Mouse (Mus musculus) heart, postnatal 0 days (tissue): Measurements from ENCODE around the gene Mxd4. TPM values are rescaled to one million over a fixed set of nuclear protein-coding genes. Genes with fewer than 3 reads are reported as not detected.

Experiments
- ATAC-seq: fragments of 200-750 bp; cut with Nextera tagmentation; 2 replicates; pipeline ENCODE4 v1.8.0; 2017; ENCODE audit warnings: low read depth, moderate number of reproducible peaks, moderate library complexity; ENCODE audit not compliant: insufficient read depth
- DNase-seq: peaks from one replicate; pipeline ENCODE4 v3.0.0-alpha.2; 2016; ENCODE audit warnings: low spot score
- H3K27ac ChIP-seq: fragments of 300-500 bp; sonication (generic); 2 replicates; pipeline ENCODE4 v1.5.1; 2014; ENCODE audit warnings: low read depth, mild to moderate bottlenecking
- H3K27me3 ChIP-seq: fragments of 300-500 bp; sonication (generic); 2 replicates; pipeline ENCODE4 v1.6.1; 2014; ENCODE audit warnings: low read length, mixed read lengths; ENCODE audit not compliant: control insufficient read depth, insufficient read depth
- H3K36me3 ChIP-seq: fragments of 300-500 bp; sonication (generic); replicated peaks from 2 replicates; pipeline ENCODE4 v1.6.1; 2014; ENCODE audit warnings: low read length, mixed read lengths; ENCODE audit not compliant: control insufficient read depth, insufficient read depth
- H3K4me1 ChIP-seq: fragments of 300-500 bp; sonication (generic); 2 replicates; pipeline ENCODE4 v1.6.1; 2014; ENCODE audit warnings: antibody characterized with exemption; ENCODE audit not compliant: control insufficient read depth, insufficient read depth
- H3K4me2 ChIP-seq: fragments of 300-500 bp; sonication (generic); 2 replicates; pipeline ENCODE4 v1.6.1; 2014; ENCODE audit warnings: low read depth, mild to moderate bottlenecking, low read length, moderate library complexity
- H3K4me3 ChIP-seq: fragments of 300-500 bp; sonication (generic); 2 replicates; pipeline ENCODE4 v1.5.1; 2014; ENCODE audit warnings: low read depth, low read length
- H3K9ac ChIP-seq: fragments of 300-500 bp; sonication (generic); replicated peaks from 2 replicates; pipeline ENCODE4 v1.6.1; 2014; ENCODE audit warnings: low read depth, low read length, mixed read lengths
- H3K9me3 ChIP-seq: fragments of 300-500 bp; sonication (generic); replicated peaks from 2 replicates; pipeline ENCODE4 v1.6.1; 2016; ENCODE audit warnings: low read length; ENCODE audit not compliant: control insufficient read depth
- CTCF ChIP-seq: IDR thresholded peaks from 2 replicates; pipeline ENCODE4 v1.5.1; 2016; ENCODE audit warnings: antibody characterized with exemption, control low read depth, low read depth
- EP300 ChIP-seq: IDR thresholded peaks from 2 replicates; pipeline ENCODE4 v1.6.1; 2016; ENCODE audit warnings: antibody characterized with exemption, low read depth
- WGBS: fragments of 180-500 bp; shearing (Covaris S2); extraction: QIAGEN DNeasy Blood & Tissue Kit; methylation state at CpG from one replicate; pipeline ENCODE4 v1.1.7; 2014; 5-methylcytosine and 5-hydroxymethylcytosine counted together
- polyA plus RNA-seq: library from polyadenylated mRNA; unstranded; fragments of >200 nt; fragmentation: Nextera tagmentation; extraction: Ambion mirVana; gene quantifications from 2 replicates; pipeline ENCODE4 v1.2.1, GENCODE M21; 2015
- total RNA-seq: library from RNA; depleted of rRNA; stranded (reverse); fragments of >200 nt; gene quantifications from 2 replicates; pipeline ENCODE4 v1.2.3, GENCODE M21; 2014; ENCODE audit warnings: low replicate concordance

Gene Mxd4
- total and polyA plus RNA-seq, 2 experiments from 2014 or later: 22.5 to 104 TPM

DNA sequence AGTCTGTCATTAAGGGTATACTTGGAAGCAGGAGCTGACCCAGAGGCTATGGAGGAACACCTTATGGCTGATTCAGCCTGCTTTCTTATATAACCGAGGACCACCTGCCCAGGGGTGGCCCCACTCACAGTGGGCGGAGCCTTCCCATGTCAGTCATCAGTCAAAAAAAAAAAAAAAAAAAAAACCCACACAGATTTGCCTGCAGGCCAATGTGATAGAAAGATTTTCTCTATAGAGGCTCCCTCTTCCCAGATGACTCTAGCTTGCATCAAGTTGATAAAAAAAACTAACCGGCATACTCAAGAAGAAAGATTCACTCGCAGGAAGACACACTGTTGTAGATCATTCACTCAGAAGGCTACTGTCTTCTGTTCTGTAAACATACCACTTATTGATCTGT lies 32.5 kb upstream of the Mxd4 start:
- 79% methylated on average over 4 of the region's 4 CpGs for WGBS
- no peak for ATAC-seq
- no peak overlapping the region for H3K4me2 ChIP-seq
- TF ChIP-seq EP300: no peak
- no peak for TF ChIP-seq CTCF
- no peak overlapping the region for H3K4me3 ChIP-seq
- H3K9ac ChIP-seq: no peak overlapping the region
- no peak overlapping the region for H3K27ac ChIP-seq
- peaks cover 29% of the 10 kb centered on the region for H3K4me1 ChIP-seq
- no peaks in the 10 kb centered on the region for H3K36me3 ChIP-seq
- DNase-seq: no peak
- 0 out of 2 replicates have a peak, but pooled peaks cover 13% of the 10 kb centered on the region for H3K27me3 ChIP-seq
- no peaks in the 10 kb centered on the region for H3K9me3 ChIP-seq

GRCm38 (mm10) chr5:34218672-34219071 lies 31.2 kb upstream of the Mxd4 start:
- Histone ChIP-seq H3K4me2 (no peak overlapping the region), H3K36me3 (no peaks in the 10 kb centered on the region), H3K9me3 (no peaks in the 10 kb centered on the region), H3K4me1 (peaks cover 41% of the 10 kb centered on the region), H3K27me3 (0 out of 2 replicates have a peak, but pooled peaks cover 11% of the 10 kb centered on the region), H3K4me3 (no peak overlapping the region), H3K9ac (no peak overlapping the region), H3K27ac (no peak overlapping the region)
- no peak for DNase-seq
- WGBS: 67% methylated on average over 5 of the region's 5 CpGs
- TF ChIP-seq CTCF: no peak
- no peak for TF ChIP-seq EP300
- no peak for ATAC-seq

- no peak for TF ChIP-seq EP300
- TF ChIP-seq CTCF: no peak
- ATAC-seq (peak; percentile 93), DNase-seq (peak; percentile 89)
- H3K4me1 ChIP-seq: peaks cover 44% of the 10 kb centered on the region
- 0 out of 2 replicates have a peak, but pooled peaks cover 2% of the 10 kb centered on the region for H3K27me3 ChIP-seq
- peak overlapping the region; percentile 14; the same call in 1 of the 2 replicates for H3K4me2 ChIP-seq
- no peaks in the 10 kb centered on the region for H3K36me3 ChIP-seq
- H3K27ac ChIP-seq: peak overlapping the region; percentile 75
- WGBS: 17% methylated on average over 9 of the region's 9 CpGs
- H3K9ac ChIP-seq: no peak overlapping the region
- no peaks in the 10 kb centered on the region for H3K9me3 ChIP-seq
- H3K4me3 ChIP-seq: no peak overlapping the region; the same call in 1 of the 2 replicates
Measured at GRCm38 (mm10) chr5:34217756-34218155, 30.2 kb upstream of the Mxd4 start.

DNA sequence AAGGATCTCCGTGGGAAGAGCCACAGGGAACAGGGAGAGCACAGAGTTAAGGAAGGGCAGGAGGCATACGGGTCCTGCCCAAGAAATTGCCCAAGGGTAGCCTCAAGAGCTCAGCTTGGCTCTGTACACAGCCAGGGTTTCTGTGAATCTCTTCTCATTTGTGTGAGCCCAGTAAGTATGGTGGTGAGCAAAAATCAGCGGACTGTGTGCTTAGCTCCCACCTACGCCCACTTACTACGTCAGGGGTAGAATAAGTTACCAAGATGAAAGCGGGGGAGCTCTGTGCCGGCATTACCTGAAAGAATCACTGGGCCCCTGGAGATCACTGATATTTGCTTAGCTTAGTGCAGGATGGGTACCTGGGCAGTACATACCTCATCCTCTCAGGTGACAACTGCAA lies 28.5 kb upstream of the Mxd4 start:
- WGBS: 91% methylated on average over 7 of the region's 7 CpGs
- ATAC-seq: no peak

DNA sequence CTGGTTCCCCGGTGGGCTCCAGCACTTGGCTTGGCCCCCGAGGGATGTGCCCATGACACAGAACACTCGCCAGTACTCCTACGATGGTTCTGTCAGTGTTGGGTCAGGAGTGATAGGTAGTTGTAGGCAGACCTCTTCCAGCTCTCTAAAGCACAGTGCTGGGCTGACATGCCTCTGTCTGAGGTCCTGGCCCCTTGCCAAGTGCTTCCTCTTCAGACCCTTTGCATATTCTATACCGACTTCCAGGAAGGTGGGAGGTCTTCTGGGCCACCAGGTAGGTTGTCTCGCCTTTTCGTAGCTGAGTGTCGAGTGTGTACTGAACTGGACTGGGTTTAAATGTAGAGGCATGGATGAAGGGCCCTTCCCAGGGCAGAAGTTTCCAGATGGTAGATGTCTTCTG lies 26.1 kb upstream of the Mxd4 start:
- Histone ChIP-seq H3K9ac (no peak overlapping the region), H3K4me3 (no peak overlapping the region), H3K4me2 (no peak overlapping the region; the same call in 1 of the 2 replicates), H3K36me3 (no peaks in the 10 kb centered on the region), H3K27me3 (no peaks in the 10 kb centered on the region), H3K27ac (no peak overlapping the region), H3K4me1 (peaks cover 40% of the 10 kb centered on the region), H3K9me3 (no peaks in the 10 kb centered on the region)
- WGBS: 41% methylated on average over 8 of the region's 8 CpGs
- no peak for DNase-seq
- no peak for ATAC-seq
- TF ChIP-seq CTCF: no peak
- TF ChIP-seq EP300: no peak

More for the DNA sequence above, 28.5 kb upstream of the Mxd4 start:
- TF ChIP-seq CTCF: no peak
- no peak for TF ChIP-seq EP300
- Histone ChIP-seq H3K9me3 (no peaks in the 10 kb centered on the region), H3K9ac (no peak overlapping the region), H3K36me3 (no peaks in the 10 kb centered on the region), H3K4me3 (no peak overlapping the region), H3K4me1 (peaks cover 44% of the 10 kb centered on the region), H3K27ac (no peak overlapping the region), H3K27me3 (no peaks in the 10 kb centered on the region), H3K4me2 (no peak overlapping the region)
- no peak for DNase-seq

- Histone ChIP-seq H3K4me3 (no peak overlapping the region), H3K27me3 (no peaks in the 10 kb centered on the region), H3K9me3 (no peaks in the 10 kb centered on the region), H3K9ac (no peak overlapping the region), H3K36me3 (no peaks in the 10 kb centered on the region), H3K27ac (no peak overlapping the region), H3K4me1 (peaks cover 31% of the 10 kb centered on the region), H3K4me2 (no peak overlapping the region)
- DNase-seq (peak; percentile 88), ATAC-seq (peak; percentile 67)
- WGBS: 10% methylated on average over 1 of the region's 1 CpGs
- TF ChIP-seq EP300 (no peak), CTCF (peak; percentile 94)
Measured at GRCm38 (mm10) chr5:34210279-34210678, 22.8 kb upstream of the Mxd4 start.
